Mouse (Mus musculus) right cerebral cortex, postnatal 25 days (tissue): ENCODE results near the gene Sec16a.

Source experiments
- DNase-seq: peaks from one replicate; pipeline ENCODE4 v3.0.0; 2022

The Sec16a gene

GRCm38 (mm10) chr2:26472312-26473090 is 27.5 kb upstream of the Sec16a start:
- DNase-seq = no peak

GRCm38 (mm10) chr2:26471652-26472285 is 26.8 kb upstream of the Sec16a start:
- no peak for DNase-seq

DNA sequence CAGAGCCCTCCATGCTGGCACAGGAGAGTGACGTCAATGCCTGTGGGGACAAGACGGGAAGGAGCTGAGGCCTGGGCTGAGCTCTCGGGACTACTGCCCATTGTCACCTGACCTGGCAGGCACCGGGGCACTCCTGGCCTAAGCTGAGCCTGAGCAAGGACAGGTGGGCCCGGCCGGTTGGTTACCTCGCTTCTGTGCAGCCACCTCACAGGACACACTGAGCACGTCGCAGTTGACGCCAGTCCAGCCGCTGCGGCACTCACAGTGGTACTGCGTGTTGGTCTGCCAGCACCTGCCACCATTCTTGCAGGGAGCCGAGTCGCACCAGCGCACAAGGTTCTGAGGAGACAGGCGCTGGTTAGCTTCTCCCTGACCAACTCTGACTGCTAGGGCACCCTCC is 26.0 kb upstream of the Sec16a start:
- DNase-seq = no peak

- DNase-seq = no peak
These were observed 23.4 kb upstream of the Sec16a start for GRCm38 (mm10) chr2:26468376-26468775.

DNA sequence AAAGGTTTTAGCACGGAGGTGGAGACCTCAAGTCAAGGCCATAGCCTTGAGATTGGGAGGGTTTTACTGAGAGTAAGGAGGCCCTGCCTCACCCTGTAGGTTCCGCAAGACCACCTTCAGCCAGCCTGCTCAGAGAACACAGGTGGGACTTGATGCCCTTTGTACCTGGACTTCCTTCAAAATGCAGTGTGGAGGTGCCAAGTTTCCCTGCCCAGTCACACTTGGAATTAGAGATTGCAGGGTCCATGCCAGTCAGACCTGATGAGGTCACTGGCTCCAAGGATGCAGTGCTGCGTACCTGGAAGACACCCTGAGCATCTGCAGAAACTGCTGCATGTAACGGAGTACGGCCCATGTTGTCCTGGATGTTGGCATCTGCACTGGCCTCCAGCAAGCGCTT is 18.4 kb upstream of the Sec16a start:
- no peak for DNase-seq

GRCm38 (mm10) chr2:26462980-26463379 is 18.0 kb upstream of the Sec16a start:
- no peak for DNase-seq

DNA sequence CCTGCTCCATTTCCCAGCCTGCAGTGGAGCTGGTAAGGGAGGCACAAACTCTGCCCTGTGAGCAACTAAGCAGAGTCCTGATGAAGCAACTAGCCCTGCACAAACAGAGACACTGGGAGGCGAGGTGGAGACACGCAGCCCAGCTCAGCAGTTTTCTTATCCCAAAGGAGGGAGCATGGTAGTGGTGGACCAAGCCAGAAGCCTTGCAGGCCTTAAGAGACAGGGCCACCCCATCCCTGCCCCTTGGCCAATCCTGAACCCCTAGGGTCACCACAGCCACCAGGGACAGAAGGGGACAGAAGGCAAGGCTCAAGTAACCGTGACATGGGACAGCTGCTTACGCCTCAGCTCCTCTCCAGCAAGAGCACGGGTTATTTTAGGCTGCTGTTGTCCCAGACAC is 16.7 kb upstream of the Sec16a start:
- no peak for DNase-seq

DNA sequence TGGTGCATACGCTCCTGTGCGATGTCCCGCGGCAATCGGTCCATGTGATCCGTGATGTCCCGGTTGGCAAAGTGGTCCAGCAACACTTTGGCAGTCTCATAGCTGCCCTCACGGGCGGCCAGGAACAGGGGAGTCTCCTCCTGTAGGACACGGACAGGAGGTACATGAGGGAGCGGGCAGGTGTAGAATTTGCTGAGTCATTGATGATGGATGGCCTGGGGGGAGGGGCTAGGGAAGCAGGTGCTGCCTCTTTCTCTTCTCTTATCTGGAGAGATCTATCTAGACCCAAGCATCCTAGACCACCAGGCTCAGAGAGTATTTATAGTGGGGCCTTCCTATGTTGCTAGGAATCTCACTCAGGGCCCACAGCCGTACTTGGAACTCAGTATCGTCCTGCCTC is 15.8 kb upstream of the Sec16a start:
- no peak for DNase-seq

DNA sequence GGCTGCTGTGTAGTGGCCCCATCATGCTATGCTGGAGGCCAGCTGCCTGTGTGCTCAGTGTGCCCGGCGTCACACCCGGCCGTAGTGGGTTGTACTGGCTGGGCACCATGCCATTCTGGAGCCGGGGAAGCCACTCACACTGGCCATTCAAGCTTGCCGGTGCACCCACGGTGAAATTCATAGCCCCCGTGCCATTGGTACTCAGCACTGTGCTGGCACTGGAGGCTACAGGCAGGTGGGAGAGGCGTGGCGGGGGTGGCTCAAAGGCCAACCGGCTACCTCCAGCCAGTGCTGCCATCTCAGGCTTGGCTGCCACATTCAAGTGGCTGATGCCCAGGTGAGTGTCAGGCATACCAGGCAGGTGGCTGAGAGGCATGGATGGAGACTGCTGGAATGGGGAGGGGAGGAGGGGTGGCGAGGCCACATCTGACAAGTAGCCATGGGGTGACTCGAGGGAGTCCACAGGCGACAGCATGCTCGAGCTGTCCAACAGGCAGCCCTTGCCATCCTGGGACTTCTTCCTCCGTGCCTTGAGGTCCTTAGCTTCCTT is 15.2 kb upstream of the Sec16a start:
- no peak for DNase-seq

DNA sequence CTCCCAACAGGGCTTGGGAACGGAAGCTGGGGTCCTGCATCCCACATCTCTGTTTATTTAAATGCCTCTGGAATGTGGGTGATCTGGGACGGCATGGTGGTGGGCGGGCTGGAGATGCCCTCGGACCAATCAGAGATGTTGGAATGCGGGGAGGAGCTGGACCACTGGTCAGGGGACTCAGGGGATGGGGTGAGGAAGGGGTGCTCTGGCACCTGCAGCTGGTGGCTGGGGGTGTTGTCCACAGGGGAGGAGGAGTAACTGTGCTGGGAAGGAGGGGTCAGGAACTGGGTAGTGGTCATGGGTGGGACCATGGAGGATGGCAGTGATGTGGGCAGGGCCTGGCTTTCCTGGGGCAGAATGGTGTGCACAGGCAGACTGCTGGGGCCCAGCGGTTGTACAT is 14.5 kb upstream of the Sec16a start:
- DNase-seq = no peak

GRCm38 (mm10) chr2:26458402-26459124 is 13.5 kb upstream of the Sec16a start:
- DNase-seq = no peak

- DNase-seq = peak; percentile 76
These were observed 4.4 kb upstream of the Sec16a start for GRCm38 (mm10) chr2:26449121-26450060.

GRCm38 (mm10) chr2:26447451-26447850 is 2.4 kb upstream of the Sec16a start:
- no peak for DNase-seq

DNA sequence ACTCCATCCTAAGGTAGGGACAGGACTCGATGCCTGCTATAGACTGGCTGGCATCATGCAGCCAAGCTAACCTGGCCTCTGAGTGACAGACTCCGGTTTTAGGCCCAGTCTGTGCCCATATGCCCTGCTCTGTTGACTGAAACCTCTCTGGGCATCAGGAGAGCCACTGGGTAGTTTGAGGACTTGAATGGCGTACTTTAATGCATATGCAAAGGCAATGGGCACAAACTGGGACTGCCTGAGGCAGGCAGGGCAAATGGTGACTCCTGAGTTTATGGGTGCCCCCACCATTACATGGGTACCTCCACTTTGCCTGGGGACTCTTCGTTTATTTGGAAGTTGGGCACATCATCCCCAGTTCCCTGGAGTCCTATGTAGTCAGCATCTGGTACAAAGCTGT is 1.7 kb upstream of the Sec16a start:
- DNase-seq = no peak

- peak; percentile 97 for DNase-seq
These were observed 840 bp upstream of the Sec16a start for GRCm38 (mm10) chr2:26445666-26446445.

DNA sequence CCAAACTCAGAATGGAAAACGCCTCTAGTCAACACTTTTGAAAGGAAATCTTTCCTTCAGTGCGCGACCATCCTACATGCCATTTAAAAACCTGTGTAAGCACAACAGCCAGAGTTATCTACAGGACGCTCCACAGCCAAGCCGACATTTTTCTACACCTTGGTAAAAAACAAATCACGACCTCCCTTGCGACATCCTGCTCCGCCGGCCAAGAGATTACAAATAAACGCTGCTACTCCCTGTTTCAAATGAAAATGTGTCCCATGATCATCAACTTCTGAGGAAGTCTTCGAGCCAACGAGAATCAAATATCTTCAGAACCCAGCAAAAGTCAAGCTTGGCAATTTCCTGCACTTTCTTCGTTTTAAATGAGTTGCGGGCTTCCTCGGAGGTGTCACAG is 648 bp downstream of the Sec16a start:
- DNase-seq = no peak

- no peak for DNase-seq
These were observed 1.1 kb downstream of the Sec16a start for GRCm38 (mm10) chr2:26443876-26444275.

GRCm38 (mm10) chr2:26442843-26443242 is 2.2 kb downstream of the Sec16a start:
- no peak for DNase-seq

- DNase-seq = no peak
These were observed 3.3 kb downstream of the Sec16a start for GRCm38 (mm10) chr2:26441688-26442087.

DNA sequence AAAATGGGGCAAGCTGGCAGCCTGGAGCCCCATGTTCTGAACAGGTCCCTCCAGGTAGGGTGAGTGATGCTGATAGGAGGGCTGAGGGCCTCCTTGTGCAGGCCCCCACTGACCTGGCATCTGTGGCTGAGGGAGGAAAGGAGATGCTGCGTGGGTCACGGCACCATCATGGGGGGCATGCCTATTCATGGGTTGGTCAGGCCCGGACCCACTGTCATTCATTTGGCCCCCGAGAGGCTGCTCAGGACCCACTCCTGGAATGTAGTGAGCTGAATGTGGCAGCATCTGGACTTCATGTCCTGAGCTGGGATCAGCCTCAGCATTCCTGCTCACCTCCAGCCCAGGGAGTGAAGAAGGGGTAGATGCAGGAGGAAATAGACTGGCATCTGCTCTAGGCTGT is 3.8 kb downstream of the Sec16a start:
- DNase-seq = no peak

- no peak for DNase-seq
These were observed 5.3 kb downstream of the Sec16a start for GRCm38 (mm10) chr2:26439671-26440070.

- no peak for DNase-seq
These were observed 6.6 kb downstream of the Sec16a start for GRCm38 (mm10) chr2:26438373-26438772.
